Mouse (Mus musculus) heart, postnatal 25 days (tissue): ENCODE results near the gene Tex45. TPM values are rescaled to one million over a fixed set of nuclear protein-coding genes. Genes with fewer than 3 reads are reported as not detected.

Experiments used
- DNase-seq: peaks from one replicate; pipeline ENCODE4 v3.0.0; 2022; ENCODE audit warnings: low spot score
- intact Hi-C: fragments of 180-260 bp; cut with DNase I; formaldehyde crosslinking; loops from one replicate; pipeline ENCODE4 v1.15.1; 2025
- total RNA-seq, 2 experiments: library from RNA; stranded (reverse); gene quantifications; 2 replicates each; pipeline ENCODE4 v1.2.3; 2021

Gene Tex45
- total RNA-seq, 2 experiments from 2014 or later = not detected

GRCm38 (mm10) chr8:3522007-3522697, 51.5 kb downstream of the Tex45 start:
- intact Hi-C loops = no loop called here
- no peak for DNase-seq

GRCm38 (mm10) chr8:3530816-3531215, 60.2 kb downstream of the Tex45 start:
- DNase-seq = no peak

GRCm38 (mm10) chr8:3531936-3532335, 61.3 kb downstream of the Tex45 start:
- intact Hi-C loops = no loop called here
- DNase-seq = no peak

More at GRCm38 (mm10) chr8:3530816-3531215, 60.2 kb downstream of the Tex45 start:
- intact Hi-C loops = no loop called here

GRCm38 (mm10) chr8:3536053-3536841, 65.6 kb downstream of the Tex45 start:
- DNase-seq = no peak
- intact Hi-C loops = no loop called here

Other genes with a start within 250 kb of the Tex45 start
- gene Insr, start 191.2 kb upstream of the Tex45 start, total RNA-seq = 100 to 1,000 TPM; 118 to 122 TPM
- gene A430078G23Rik, start 117.4 kb upstream of the Tex45 start, total RNA-seq = under 1 TPM; 0.34 to 0.67 TPM
- 10 to 100 TPM; 20.0 to 20.3 TPM for gene Arhgef18, start 77.9 kb upstream of the Tex45 start, total RNA-seq
- gene Pex11g, start 3.2 kb upstream of the Tex45 start, total RNA-seq = 1 to 10 TPM; 3.2 to 3.4 TPM
- 10 to 100 TPM; 27.2 to 28.6 TPM for gene Zfp358, start 22.3 kb downstream of the Tex45 start, total RNA-seq
- 10 to 100 TPM; 18.5 to 22.0 TPM for gene Mcoln1, start 29.6 kb downstream of the Tex45 start, total RNA-seq
- gene Pnpla6, start 44.5 kb downstream of the Tex45 start, total RNA-seq = 10 to 100 TPM; 10.6 to 11.9 TPM
- under 1 TPM in 1 of 2 experiments, not detected in 1; 0.25 TPM for gene C330021F23Rik, start 97.1 kb downstream of the Tex45 start, total RNA-seq
- gene Camsap3, start 116.4 kb downstream of the Tex45 start, total RNA-seq = under 1 TPM; 0.47 to 0.67 TPM
- 10 to 100 TPM; 14.5 to 14.9 TPM for gene Xab2, start 150.5 kb downstream of the Tex45 start, total RNA-seq
- gene Pet100, start 150.7 kb downstream of the Tex45 start, total RNA-seq = 10 to 100 TPM; 70.6 to 80.3 TPM
- not detected for gene Pcp2, start 154.7 kb downstream of the Tex45 start, total RNA-seq
- 1 to 10 TPM; 4.5 to 4.8 TPM for gene Stxbp2, start 160.1 kb downstream of the Tex45 start, total RNA-seq
- gene Retn, start 184.9 kb downstream of the Tex45 start, total RNA-seq = 1 to 10 TPM in 1 of 2 experiments, under 1 TPM in 1; 0.70 to 3.7 TPM
- gene Mcemp1, start 194.9 kb downstream of the Tex45 start, total RNA-seq = under 1 TPM; 0.22 to 0.34 TPM
- gene Fcor, start 201.5 kb downstream of the Tex45 start, total RNA-seq = 1 to 10 TPM in 1 of 2 experiments, not detected in 1; 2.2 TPM
- gene Trappc5, start 205.4 kb downstream of the Tex45 start, total RNA-seq = 10 to 100 TPM; 19.1 to 19.3 TPM
- gene Fcer2a, start 223.3 kb downstream of the Tex45 start, total RNA-seq = under 1 TPM; 0.29 to 0.59 TPM
- gene Clec4g, start 249.8 kb downstream of the Tex45 start, total RNA-seq = under 1 TPM; 0.65 to 0.67 TPM